Mouse (Mus musculus): ENCODE results near the gene Col25a1.

The Col25a1 gene

GRCm38 (mm10) chr3:130161323-130161917 lies 30.1 kb downstream of the Col25a1 start:
- DNase-seq (ENCODE audit: low spot score in 2 of 2) = no peak

DNA sequence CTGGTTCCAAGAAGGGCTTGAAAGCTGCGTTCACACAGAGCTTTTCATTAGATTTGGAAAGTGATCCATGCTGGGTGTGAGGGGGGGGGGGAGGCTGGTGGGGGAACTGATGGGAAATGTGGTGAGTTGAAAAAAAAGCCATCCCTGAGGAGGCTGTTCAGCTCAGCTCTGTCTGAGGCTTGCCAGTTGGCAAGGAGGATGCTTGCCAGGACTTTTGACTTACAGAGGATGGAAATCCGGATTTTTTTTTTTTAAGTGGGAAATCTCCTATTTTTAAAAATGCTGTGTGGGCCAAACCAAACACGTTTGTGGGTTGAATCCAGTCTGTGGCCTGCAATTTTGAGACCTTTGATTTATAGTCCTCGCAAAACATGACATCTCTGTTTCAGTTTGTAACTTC lies 35.6 kb downstream of the Col25a1 start:
- no peak for DNase-seq (ENCODE audit: low spot score in 2 of 2)

GRCm38 (mm10) chr3:130172764-130173163 lies 41.5 kb downstream of the Col25a1 start:
- no peak for DNase-seq (ENCODE audit: low spot score in 2 of 2)

DNA sequence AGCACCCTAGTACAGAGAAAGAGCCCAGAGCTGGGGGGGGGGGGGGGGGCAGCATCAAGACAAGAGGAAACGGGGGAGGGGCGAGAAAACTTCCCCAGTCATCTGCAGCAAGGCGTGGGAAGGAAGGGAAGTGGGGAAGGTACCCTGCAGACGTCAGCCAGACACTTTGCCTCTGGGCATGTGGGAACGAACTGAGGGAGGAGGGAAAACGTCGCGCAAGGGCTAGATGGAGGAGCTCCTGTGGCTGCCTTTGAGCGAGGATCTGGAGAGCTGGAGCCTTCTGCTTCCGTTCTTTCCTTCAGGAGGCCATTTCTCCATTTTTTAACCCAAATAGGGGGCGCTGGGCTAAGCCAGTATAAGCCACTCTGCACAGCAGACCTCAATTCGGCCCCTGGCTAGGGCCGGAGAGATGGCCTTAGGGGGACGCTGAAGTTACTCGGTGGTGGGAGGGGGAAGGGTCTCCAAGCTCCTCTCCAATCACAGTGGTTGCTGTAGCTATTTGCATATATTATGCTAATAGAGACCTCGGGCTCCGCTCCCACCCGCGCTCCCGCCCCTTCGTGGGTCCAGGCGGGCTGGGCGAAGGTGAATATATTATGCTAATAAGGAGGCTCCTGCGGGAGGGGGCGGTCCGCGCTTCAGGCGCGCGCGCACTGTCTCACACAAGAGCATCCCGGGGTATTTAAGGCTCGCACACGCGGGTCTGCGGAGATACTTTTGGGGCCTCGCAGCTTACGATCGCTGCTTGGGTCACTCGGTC lies 49.1 kb downstream of the Col25a1 start:
- peak; percentile 71 to 80 for DNase-seq (ENCODE audit: low spot score in 2 of 2)

DNA sequence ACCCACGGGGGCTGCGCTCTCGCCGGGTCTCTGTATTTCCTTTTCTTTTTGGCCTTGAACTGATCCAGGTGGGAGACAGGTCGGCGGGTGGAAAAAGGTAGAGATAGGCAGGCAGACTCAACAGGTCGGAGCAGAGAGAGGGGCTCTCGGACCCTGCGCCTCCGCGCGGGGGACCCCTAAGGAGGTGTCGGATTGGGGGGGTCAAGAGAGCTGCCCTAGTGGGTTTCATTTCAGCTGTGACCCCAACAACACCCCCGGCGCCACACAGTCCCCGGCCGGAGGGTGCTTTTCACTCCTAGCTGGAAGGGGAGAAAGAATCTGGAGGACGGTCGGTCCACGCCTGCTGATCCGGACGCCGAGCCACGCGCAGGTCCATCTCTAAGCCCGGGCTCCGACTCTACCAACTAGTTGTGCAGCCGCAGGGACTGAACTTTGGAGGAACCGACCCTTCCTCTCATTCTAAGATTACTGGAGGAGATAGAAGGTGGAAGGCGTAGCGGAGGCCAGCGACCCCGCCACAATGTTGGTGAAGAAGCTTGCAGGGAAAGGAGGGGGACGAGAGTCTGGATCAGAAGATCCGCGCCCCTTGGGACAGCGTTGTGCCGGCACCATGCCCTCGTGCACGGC lies 49.8 kb downstream of the Col25a1 start:
- DNase-seq (ENCODE audit: low spot score in 2 of 2) = no peak

- no peak for DNase-seq (ENCODE audit: low spot score in 2 of 2)
Observed at GRCm38 (mm10) chr3:130181591-130181980, 50.3 kb downstream of the Col25a1 start.

GRCm38 (mm10) chr3:130182450-130182849 lies 51.1 kb downstream of the Col25a1 start:
- no peak for DNase-seq (ENCODE audit: low spot score in 2 of 2)

DNA sequence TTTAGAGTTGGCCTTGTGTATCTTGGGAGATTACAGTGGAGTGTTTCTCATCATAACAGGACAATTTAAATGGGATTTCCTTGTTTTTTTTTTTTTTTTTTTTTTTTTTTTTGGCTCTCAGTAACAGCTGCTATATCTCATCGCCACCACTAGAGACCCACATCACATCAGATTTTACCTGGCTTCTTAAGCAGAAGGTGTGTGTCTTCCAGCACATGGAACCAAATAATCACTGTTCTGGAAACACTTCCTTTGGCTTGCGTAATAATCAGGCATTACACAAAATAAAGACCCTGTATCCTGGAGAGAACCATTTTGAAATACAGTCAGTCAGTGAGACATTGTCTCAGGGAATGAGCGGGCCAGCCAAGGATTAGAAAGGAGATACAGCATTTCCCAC lies 53.8 kb downstream of the Col25a1 start:
- no peak for DNase-seq (ENCODE audit: low spot score in 2 of 2)

DNA sequence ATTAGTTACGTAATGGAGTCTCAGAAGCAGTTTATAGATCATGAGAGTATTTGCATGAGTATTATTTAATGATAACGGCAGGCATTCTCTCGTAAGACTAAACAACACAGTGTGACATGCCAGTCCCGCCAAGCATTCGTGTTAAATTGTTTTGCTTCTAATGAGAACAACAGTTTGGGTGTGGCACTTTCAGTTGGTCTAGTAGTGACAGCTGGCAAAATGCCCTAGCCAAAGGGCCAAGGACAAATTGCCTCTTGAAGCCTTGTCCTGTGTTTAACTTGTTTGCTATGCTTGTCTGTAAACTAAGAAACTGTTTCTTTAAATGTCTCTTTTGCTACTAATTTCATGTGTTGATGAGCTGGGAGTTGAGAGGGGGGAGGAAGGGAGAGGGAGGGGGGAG lies 56.3 kb downstream of the Col25a1 start:
- DNase-seq (ENCODE audit: low spot score in 2 of 2) = no peak

- no peak for DNase-seq (ENCODE audit: low spot score in 2 of 2)
Observed at GRCm38 (mm10) chr3:130193450-130193849, 62.1 kb downstream of the Col25a1 start.

- DNase-seq (ENCODE audit: low spot score in 2 of 2) = no peak
Observed at GRCm38 (mm10) chr3:130214631-130215030, 83.3 kb downstream of the Col25a1 start.

GRCm38 (mm10) chr3:130216141-130216540 lies 84.8 kb downstream of the Col25a1 start:
- no peak for DNase-seq (ENCODE audit: low spot score in 2 of 2)

GRCm38 (mm10) chr3:130216646-130217045 lies 85.3 kb downstream of the Col25a1 start:
- DNase-seq (ENCODE audit: low spot score in 2 of 2) = no peak

DNA sequence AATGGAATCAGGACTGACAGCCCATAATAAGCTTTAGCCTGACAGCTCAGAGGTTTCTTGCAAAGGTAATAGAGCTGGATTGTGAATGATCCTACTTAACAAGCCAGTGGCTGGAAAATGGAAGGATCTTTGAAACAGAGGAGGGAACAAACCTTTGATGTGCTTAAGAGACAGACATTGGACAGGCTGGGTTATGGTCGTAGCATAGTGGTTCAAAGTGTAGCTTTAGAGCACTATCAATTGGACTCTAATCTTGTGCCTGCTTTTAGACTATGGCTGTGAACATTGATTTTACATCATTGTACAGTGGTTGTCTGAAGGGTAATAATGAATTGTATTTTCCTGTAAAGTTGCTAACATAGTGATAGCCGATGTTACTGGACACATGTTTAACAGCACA lies 86.4 kb downstream of the Col25a1 start:
- DNase-seq (ENCODE audit: low spot score in 2 of 2) = no peak

DNA sequence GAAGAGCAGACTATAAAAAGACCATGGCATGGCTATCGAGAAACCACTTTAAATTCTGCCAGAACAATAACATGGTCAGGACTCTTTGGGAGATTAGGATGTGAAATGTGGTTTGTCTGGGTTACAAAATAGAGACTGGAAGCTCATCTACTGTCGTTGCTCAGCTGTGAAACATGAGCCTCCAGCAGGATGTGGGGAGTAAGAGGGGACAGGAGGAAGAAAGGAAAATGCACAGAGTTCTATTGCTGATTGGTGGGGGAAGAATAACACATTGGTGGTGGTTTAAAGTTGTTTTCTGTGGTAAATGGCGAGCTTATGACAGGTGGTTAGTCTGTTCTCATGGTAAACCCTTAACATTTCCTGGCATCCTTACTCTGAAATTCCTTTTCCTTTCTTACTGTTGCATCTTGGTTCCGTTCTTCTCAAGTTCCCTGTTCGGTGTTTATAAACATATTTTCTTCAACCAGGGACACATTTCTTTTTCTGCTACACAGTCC lies 87.0 kb downstream of the Col25a1 start:
- DNase-seq (ENCODE audit: low spot score in 2 of 2) = no peak

DNA sequence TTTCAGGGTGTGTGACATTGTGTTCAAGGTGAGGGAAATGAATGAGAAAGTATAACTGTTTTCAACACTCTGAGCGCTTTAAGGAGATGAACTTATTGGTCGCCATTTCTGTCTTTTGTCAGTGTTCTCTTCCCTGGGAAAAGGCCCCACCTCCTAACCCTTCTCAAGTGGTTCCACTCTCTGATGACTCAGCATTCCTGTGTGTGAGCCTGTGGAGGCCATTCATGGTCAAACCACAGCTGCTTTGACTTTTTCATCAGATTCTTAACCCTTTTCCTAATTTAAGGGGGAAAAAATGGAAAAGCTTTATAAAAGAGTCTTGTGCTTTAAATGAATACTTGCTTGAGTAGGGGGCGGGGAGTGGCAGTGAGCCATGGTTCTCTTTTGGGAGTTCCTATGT lies 89.5 kb downstream of the Col25a1 start:
- DNase-seq (ENCODE audit: low spot score in 2 of 2) = no peak

GRCm38 (mm10) chr3:130228186-130228585 lies 96.9 kb downstream of the Col25a1 start:
- DNase-seq (ENCODE audit: low spot score in 2 of 2) = no peak

- DNase-seq (ENCODE audit: low spot score in 2 of 2) = no peak
Observed at GRCm38 (mm10) chr3:130232944-130233343, 101.6 kb downstream of the Col25a1 start.

DNA sequence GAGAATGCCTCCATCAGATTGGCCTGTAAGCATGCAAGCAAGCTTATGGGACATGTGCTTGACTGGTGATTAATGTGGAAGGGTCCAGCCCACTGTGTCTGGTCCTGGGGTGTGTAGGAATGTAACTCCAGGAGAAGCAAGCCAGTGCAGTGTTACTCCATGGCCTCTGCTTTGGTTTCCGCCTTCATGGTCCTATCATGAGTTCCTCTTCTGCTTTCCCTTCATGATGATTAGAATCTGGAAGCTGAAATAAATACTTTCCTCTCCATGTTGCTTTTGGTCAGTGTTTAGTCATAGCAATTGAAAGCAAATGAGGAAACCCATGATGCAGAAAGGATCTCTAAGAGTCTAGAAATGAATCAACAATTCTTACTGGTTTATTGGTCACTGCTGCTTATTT lies 103.9 kb downstream of the Col25a1 start:
- DNase-seq (ENCODE audit: low spot score in 2 of 2) = no peak

GRCm38 (mm10) chr3:130236129-130236528 lies 104.8 kb downstream of the Col25a1 start:
- no peak for DNase-seq (ENCODE audit: low spot score in 2 of 2)

- DNase-seq (ENCODE audit: low spot score in 2 of 2) = no peak
Observed at GRCm38 (mm10) chr3:130237852-130238251, 106.6 kb downstream of the Col25a1 start.

GRCm38 (mm10) chr3:130241924-130242323 lies 110.6 kb downstream of the Col25a1 start:
- no peak for DNase-seq (ENCODE audit: low spot score in 2 of 2)
